Mouse (Mus musculus) CH12.LX (cell line): ENCODE measurements around the gene Farp1.

ENCODE experiments used
- CTCF ChIP-seq, 2 experiments: IDR thresholded peaks in 1 of 2; conservative IDR thresholded peaks in 1 of 2; 2 replicates each; pipeline ENCODE4 v1.5.1; 2011 to 2012; ENCODE audit warnings: low read depth in 2 of 2, low read length in 2 of 2, improper control_type of control experiment in 1 of 2, inconsistent platforms in 1 of 2, mild to moderate bottlenecking in 1 of 2, moderate library complexity in 1 of 2
- ELF1 ChIP-seq: IDR thresholded peaks from 2 replicates; pipeline ENCODE4 v1.6.1; 2014; ENCODE audit warnings: low read depth, mild to moderate bottlenecking, inconsistent platforms, low read length, improper control_type of control experiment
- KAT2A ChIP-seq: IDR thresholded peaks from 2 replicates; pipeline ENCODE4 v1.6.1; 2012; ENCODE audit warnings: low read length, improper control_type of control experiment, inconsistent platforms; ENCODE audit not compliant: insufficient replicate concordance
- MYC ChIP-seq: IDR thresholded peaks from 2 replicates; pipeline ENCODE4 v1.6.1; 2011; ENCODE audit warnings: low read depth, mild to moderate bottlenecking, improper control_type of control experiment, low read length
- NRF1 ChIP-seq: IDR thresholded peaks from 2 replicates; pipeline ENCODE4 v1.6.1; 2014; ENCODE audit warnings: low read depth, mild to moderate bottlenecking, inconsistent platforms, low read length, improper control_type of control experiment, moderate library complexity
- POLR2A ChIP-seq: IDR thresholded peaks from 2 replicates; pipeline ENCODE4 v1.6.1; 2011; ENCODE audit warnings: low read depth, mild to moderate bottlenecking, improper control_type of control experiment, low read length
- POLR2AphosphoS2 ChIP-seq: IDR thresholded peaks from 2 replicates; pipeline ENCODE4 v1.6.1; 2011; ENCODE audit warnings: low read depth, low read length, improper control_type of control experiment
- UBTF ChIP-seq: IDR thresholded peaks from 2 replicates; pipeline ENCODE4 v1.6.1; 2012; ENCODE audit warnings: low read depth, mild to moderate bottlenecking, inconsistent platforms, low read length, improper control_type of control experiment, moderate library complexity

GRCm38 (mm10) chr14:121151837-121152236 is 116.8 kb downstream of the Farp1 start:
- TF ChIP-seq POLR2AphosphoS2: no peak
- TF ChIP-seq POLR2A: no peak
- no peak for TF ChIP-seq ELF1
- no peak for TF ChIP-seq MYC
- TF ChIP-seq NRF1: no peak
- TF ChIP-seq KAT2A: no peak
- no peak for TF ChIP-seq UBTF
- TF ChIP-seq CTCF (conservative IDR thresholded peaks at IDR 0.05 in 1 of 2, IDR thresholded peaks at IDR 0.05 in 1 of 2; ENCODE audit: low read depth in 2 of 2, low read length in 2 of 2): no peak
